Mouse (Mus musculus) liver (tissue): ENCODE data around the gene Trappc2l.
"Not testable (repeated sequence)": the region's sequence is repeated elsewhere in the genome, so short reads cannot be mapped to it uniquely, and the experiment has no call there.

Experiments used
- DNase-seq: peaks from one replicate; pipeline ENCODE4 v3.0.0-alpha.2; 2020; ENCODE audit warnings: mixed read lengths

The Trappc2l gene

DNA sequence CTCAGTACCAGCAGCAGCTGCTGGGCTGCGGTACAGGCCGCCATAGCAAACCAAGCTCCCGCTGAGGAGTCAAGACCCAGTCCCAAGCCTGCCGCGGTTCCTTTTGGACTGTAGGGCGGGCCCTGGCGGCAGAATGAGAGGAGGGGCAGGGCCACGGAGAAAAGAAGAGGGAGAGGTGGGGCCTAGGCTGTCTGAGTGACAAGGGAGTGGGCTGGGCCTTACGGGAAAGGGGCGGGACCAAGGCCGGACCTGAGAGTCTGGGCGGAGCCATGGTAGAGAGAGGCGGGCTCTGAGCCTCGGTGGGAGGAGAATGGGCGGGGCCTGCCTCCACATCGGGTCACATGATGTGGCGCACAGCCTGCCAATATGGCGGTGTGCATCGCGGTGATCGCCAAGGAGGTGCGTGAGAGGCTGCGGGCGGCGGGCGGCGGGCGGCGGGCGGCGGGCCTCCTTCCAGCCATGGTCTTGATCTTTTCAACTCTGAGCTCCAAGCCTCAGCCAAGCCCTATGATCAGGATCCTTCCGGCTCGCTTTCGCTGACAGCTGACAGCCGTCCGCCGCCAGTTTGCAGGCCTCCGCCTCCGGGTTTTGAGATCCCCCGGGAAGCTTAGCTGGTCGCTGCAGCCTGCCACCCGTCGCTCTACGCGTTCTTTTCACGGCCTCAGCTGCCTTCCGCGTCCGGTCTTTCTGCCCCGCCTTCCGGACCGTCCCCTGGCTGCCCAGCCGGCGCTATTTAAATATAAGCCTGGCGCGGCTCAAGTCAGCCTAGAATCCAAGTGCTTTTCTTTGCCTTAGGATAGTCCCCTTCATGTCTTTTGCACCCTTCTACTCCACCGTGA lies at the start of gene Trappc2l, which contains the start of gene Galns:
Gene Trappc2l, plus strand, starts transcription at position 346 of the 839 bp plus-strand sequence.
Gene Galns, minus strand, starts transcription at position 169 of the 839 bp plus-strand sequence.
- DNase-seq, result peak; percentile 99

DNA sequence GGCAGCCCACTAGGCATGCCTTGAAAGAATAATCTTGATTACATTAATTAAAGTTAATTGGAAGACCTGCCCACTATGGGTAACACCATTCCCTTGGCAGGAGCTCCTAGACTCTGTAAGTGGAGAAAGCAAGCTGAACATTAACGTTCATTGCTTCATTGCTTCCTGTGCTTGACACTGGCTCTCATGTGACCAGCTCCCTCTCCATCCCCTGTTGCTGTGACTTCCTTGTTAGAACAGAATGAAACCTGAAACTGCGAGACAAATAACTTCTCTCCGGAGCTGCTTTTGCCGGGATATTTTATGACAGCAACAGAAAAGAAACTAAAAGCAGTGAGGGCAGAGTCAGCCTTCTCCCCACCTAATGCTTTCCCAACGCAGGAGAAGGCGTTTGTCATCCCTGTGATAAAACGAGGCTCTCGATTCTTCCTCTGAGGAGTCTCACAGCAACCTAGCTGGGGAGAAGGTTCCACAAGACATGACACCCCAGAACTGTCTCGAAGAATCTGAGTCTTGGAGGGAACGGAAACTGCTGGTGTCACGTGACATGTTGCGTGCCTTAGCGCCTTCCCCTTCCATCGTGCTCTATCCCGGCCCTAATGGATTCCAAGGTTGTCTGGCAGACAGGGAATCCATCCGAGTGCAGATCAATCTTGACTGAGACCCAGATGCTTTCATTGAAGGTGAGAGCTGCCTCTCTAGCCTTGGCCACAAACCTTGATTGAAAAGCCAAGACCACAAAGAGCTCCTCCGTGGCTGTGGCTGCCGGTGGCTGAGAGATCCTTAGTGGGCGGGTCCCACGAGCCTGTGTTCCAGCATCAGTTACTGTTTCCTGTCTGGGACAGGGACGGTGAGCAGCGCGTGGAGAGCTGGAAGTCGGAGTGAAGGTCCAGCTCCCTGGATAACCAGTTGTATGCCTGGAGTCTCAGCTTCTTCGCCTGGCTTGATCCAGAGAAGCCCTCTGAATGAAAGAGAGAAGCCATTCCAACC lies 46.8 kb upstream of the Trappc2l start:
- no peak for DNase-seq

DNA sequence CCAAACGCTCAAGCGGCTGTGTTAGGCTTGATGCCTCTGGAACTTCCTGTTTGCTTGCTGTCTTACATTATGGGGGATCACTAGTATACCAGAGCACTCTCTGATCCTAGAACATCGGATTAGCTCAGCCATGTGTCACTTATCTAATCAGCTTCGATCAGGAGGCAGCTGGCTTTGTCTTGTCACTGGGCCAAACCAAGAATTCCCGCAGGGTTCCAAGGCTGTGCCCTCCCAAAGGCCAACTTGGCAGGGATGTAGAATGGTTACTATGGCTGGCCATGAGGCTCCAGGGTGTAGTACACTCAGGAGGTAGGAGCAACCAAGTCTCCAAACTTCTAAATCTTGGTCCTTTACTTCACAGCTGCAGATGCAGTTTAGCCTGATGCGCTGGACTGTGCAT lies 44.7 kb upstream of the Trappc2l start:
- no peak for DNase-seq

DNA sequence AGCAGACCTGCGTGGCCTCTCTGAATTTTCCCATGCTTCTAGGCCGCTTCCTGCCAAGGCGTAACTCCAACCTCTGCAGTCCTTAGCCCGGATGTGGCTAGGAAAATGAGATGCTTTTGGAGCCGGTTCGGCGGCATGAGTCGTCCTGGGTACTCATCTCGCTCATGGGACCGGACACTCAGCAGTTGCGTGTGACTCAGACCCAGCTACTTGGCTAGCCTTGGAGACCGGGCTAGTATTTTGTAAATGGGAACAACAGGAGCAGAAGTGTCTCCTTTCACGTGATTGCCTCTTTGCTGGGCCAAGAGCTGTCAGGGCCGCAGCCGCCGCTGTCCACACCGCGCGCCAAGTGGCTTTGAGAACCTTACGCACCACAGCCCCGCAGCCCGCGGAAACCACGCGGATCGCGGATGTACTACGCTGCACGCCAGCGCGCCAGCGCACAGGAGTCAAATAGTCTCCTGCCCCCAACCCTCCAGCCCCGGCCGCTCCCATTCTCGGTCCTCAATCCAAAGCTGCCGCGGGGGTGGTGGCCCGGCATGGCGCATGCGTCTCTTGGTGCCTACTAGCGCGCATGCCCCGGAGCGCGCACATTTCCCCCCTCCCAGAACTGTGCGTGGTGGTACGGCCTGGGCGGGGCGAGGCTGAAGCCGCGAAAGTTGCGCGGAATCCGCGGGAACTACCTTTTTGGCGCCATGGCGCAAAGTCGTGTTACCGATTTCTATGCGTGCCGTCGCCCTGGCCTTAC lies 43.9 kb upstream of the Trappc2l start, which contains the start of gene Cdt1:
Gene Cdt1, plus strand, starts transcription at position 655 of the 748 bp plus-strand sequence.
- peak; percentile 97 for DNase-seq

DNA sequence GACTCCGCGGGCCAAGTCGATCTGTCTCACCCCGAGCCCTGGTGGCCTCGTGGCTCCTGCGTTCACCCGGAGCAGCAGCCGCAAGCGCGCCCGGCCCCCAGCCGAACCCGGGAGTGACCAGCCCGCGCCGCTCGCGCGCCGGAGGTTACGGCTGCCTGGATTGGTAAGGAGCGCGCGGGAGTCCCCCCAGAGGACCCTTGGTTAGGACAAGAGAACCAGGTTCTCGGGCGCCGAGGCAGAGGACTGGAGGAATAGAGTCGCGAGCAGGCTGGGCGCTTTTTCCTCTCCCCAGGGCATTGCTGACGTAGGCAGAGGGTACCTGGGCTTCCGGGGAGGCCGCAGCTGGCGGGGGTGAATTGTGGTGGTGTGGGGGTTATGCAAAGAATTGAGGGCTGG lies 43.3 kb upstream of the Trappc2l start:
- no peak for DNase-seq

DNA sequence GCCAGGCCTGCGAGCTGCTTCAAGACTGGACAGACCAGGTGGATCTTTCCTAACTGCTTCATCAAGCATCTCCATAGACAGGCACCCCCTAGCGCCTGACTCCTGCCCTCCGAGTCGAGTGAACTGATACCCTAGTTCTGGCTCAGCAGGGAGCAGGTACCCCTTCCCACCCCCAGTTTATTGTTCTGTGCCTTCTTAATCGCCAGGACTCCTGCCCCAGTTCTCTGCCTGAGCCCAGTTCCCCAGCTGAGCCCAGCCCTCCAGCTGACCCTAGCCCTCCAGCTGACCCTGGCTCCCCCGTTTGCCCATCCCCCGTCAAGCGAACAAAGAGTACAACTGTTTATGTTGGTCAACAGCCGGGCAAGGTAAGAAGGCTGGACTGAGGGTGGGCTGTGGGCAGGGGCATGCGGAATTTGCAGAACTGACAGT lies 42.5 kb upstream of the Trappc2l start:
- DNase-seq, result peak; percentile 65

DNA sequence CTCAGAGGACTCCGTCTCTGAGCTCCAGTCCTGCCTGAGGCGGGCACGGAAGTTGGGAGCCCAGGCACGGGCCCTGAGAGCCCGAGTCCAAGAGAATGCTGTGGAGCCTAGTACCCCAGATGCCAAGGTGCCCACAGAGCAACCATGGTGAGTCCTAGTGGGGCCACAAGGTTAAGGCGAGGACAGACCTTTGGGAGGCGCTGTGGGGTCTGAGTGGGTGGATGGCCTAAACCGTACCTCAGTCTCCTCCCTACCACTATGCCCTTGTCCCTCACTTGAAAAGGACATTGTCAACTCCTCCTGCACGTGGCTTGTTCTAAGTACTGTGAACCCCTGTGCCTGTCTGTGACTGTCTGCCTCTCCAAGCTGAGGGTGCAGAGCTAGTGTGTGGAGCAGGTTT lies 42.1 kb upstream of the Trappc2l start:
- DNase-seq, result peak; percentile 44

DNA sequence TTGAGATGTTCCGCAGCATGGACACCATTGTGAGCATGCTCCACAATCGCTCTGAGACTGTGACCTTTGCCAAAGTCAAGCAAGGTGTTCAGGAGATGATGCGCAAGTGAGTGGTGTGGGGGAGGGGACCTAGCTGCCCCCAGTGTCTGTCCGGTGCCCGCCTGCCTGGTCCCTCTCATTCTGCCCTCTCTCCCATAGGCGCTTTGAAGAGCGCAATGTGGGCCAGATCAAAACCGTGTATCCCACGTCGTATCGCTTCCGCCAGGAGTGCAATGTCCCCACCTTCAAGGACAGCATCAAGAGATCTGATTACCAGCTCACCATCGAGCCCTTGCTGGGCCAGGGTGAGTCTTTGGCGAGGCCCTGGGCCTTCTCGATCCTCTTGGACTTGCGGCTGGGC lies 41.4 kb upstream of the Trappc2l start:
- DNase-seq, result no peak

DNA sequence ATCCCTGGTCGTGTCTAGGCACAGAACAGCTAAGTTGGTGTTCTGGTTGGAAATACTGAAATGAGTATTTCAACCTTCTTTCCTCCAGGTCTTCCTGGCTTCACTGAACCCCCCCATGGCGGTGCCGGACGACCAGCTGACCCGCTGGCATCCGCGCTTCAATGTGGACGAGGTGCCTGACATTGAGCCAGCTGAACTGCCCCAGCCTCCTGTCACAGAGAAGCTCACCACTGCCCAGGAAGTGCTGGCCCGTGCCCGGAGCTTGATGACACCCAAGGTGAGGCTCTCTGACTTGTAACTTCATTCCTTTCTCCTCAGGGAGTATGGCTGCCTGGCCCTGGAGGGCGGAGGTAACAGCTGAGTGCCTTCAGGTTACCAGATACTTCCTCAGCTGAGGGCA lies 40.3 kb upstream of the Trappc2l start:
- DNase-seq, result no peak

DNA sequence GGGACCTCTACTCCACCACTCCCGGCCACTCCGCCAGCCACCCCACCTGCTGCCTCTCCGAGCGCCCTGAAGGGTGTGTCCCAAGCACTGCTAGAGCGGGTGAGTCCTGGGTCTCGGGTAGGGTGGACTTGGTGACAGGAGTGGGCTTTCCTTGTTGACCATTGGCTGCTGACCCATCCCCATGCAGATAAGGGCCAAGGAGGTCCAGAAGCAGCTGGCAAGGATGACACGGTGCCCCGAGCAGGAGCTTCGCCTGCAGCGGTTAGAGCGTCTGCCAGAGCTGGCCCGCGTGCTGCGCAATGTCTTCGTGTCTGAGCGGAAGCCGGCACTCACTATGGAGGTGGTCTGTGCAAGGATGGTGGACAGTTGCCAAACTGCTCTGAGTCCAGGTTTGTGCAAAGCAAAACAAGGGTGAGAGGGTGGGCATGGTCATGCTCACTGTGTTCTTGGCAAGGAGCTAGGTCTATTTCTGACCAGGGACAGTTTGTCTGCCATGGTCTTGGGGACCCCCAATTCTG lies 39.6 kb upstream of the Trappc2l start:
- no peak for DNase-seq

DNA sequence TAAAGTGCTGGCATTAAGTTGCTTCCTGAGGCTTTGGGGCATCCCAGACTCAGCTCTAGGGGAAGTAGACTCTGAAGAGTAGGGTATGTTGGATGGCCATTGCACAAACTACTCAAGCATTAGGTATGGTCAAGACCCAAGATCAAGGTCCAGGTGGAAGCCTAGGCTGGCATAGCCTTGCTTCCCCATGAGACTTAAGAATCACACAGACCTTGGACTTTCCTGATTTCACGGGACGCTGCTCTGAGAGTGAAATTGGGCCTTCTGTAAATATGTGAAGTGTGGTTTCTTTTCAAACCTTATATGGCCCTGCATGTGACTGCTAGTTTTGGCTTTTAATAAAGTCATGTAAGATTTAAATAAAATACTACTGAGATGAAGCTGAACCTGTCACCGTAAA lies 38.7 kb upstream of the Trappc2l start:
- no peak for DNase-seq

DNA sequence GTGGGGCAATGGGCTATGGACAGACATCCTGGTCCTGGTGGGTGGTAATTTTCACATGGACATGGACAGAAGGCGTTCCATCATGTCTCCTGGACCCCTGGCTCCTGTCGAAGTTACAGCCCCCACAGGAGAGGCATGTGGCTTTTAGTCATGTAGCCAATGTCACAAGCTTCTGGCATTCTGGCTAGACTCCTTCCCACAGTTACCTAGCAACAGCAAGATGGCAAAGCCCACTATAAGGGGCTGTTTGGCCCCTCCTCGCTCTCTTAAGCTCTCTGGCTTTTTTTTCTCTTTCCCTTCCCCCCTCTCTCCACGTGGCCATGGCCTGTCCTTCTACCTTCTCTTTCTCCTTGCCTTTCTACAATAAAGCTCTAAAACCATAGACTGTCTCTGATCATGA lies 38.3 kb upstream of the Trappc2l start:
- not testable (repeated sequence) for DNase-seq

DNA sequence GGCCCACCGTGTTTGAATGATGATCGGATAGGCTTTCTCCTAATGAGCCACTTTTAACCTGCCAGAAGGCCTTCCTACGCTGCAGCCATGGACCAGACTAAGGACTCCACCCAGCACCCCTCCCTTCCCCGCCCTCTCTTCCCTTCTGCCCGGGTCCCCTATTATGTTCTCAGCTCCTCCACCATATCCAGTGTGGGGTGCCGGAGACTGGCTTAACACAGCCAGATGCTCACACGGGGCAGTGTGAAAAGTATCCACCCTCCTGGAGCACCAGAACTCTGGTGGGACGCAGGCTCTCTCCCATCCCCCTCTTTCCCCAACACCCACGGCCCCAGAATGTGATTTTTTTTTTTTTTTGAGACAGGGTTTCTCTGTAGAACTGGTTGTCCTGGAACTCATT lies 37.9 kb upstream of the Trappc2l start:
- peak; percentile 29 for DNase-seq

DNA sequence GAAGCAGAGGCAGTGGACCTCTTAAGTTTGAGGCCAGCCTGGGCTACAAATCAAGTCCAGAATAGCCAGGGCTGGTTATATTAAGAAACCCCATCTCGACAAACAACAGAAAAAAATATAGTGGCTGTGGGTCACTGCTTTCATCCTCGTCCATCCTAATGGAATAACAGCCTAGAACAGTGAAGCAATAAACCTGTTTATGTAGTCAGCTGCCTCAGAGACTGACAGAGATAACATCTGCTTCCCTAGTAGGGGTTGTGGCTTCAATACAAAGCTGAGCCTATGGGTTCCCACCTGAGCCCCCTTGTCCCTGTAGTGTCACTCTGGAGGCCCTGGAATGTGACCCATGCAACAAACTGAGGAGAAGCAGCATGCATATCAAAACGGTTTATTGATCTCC lies 37.2 kb upstream of the Trappc2l start:
- DNase-seq, result no peak

DNA sequence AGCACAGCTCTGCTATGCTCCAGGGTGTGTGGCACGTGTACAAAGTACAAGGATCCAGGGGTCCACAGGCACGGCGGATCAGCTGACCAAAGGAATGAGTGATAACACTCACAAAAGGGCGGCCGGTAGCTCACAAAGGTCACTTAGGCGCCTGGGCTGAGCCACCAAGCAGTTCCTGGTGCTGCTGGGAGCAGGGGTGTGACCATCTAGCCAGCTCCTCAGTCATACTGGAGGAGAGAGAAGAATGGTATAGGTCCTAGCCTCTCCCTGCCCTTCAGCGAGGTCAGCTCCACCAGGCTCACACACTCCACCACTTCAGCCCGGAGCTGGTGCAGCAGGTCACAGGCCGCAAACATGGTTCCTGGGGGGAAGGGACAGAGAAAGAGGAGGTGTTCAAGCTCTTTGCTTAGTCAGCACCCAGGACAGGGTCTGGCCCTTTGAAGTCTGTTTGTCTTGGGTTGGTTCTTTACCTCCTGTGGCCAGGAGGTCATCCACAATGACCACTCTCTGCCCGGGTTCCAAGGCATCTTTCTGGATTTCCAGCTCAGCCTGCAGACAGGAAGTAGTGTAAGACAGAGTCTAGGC lies 36.7 kb upstream of the Trappc2l start:
- DNase-seq, result peak; percentile 58

DNA sequence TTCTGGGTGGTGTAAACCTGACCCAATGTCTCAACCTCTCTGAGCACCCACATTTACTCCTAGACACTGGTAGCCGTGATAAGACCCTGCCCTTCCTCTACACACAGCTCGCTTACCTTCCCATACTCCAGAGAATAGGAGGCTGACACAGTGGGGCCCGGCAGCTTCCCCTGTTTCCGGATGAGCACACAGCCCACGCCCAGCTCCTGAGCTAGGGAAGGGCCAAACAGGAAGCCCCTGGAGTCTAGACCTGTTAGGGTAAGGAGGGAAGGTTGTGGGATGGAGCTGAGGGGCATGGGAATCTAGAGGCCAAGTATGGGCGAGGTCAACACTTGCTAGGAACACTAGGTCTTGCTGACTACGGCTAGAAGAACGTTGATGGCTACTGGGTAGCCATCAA lies 36.2 kb upstream of the Trappc2l start:
- DNase-seq, result no peak

DNA sequence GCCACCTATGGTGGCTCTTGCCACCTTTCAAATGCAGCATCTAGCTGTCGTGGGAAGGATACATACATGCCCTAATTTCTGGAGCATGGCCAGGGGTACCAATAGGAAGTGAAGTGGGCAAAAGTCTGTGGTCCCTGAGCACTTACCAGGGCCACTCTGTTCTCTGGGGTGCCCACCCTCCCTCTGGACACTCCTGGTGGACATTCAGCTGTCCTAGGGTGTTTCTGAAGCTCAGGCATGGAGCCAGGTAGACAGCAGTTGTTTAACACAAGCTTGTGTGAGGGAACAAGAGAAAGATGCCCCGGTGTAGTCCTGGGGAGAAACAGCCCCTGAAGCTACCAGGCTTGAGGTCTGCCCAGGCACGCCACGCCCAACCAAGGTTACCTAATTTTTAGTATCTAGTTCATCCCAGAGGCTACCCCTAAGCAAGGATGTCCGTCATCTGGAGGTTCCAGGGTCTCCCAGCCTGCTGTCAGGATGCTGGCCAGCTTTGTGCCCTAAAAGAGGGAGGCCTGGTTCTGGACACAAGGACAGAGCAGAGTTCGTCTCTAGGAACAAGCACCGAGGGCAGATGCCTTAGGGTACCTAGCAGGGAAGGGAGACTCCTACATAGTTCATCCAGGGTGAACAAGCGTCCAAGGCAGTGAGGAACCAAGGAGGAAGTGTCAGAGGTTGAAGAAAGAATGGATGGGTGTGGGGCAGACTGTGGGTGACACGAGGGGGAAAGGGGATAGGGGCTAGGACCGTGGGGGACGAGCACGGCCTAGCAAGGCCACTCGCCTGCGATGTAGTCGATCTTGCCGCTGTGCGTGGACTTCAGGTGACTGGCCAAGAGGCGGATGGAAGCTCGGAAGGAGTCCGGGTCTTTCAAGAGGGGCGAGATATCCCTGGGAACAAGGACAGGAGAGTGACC lies 35.4 kb upstream of the Trappc2l start:
- no peak for DNase-seq

DNA sequence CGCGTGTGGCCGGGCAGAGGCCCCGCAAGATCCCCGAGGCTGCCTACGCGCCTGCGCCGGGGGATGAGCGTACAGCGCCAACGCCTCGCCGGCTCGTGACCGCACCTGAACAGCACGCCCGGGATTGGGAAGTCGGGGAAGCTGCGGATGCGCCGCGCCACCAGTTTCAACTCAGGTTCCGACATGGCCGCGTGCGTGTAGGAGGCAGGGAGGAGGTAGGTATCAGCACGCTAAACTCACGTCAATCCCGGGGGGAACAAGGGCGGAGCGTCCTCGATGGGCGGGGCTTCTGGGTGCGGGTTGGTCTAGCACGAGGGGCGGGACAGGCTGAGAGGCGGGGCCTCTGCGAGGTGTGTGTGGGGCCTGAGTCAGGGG lies 34.8 kb upstream of the Trappc2l start, which contains the start of gene Aprt:
Gene Aprt, minus strand, starts transcription at position 262 of the 375 bp plus-strand sequence.
- peak; percentile 98 for DNase-seq

DNA sequence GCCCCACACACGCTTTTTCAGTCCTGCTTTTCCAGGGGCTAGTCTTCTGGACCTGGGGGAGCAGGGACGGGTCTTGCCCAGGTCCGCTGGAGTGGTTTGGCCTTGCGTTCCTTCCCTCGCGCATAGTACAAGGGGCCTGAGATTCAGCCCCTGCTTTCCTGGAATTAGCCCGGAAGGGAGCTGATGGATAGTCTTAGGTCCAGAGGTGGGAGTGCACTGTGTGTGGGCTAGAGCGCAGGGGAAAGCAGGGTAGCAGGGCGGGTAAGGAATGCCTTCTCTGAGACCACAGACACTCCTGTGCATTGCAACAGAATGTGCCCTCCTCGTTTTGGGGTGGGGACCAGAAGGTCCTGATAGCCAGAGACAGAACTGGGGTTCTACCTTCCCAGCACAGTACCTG lies 34.3 kb upstream of the Trappc2l start:
- DNase-seq, result no peak

DNA sequence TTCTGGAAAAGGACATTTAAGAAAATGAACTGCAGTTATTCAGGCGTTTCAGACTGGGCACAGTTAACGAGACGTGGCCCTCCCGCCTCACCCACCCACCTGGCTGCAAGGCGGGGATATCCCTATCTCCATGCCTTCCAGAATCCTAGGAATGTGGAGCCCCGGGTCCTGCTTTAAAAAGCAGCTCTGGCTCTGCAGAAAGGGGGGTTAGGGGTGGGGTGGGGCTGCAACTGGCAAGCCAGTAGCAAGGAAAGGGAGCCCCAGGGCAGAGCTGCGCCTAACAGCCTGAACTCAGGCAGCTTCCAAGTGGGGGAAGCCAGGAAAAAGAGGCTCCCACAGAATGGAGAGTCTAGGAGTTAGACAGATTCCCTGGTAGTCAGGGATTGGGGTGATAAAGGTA lies 32.2 kb upstream of the Trappc2l start:
- no peak for DNase-seq

DNA sequence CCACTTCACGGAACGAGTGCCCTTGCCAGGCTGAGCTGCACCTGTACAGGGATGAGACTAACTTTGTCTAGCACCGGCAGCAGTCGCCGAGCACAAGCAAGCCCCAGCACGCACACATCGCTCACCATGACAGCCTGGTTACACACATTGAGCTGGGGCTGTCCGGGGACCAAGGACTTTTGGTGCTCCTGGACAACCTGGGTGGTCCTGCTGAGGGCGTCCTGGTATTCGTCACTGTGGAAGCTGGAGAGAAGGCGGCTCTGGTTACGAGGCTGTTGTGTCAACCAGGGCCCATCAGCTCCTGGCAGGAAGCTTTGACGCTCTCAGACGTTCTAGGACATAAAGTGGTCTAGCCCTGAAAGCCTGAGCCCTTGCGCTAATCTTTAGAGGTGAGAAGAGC lies 30.5 kb upstream of the Trappc2l start:
- no peak for DNase-seq
